Mouse (Mus musculus) kidney, adult 2 months (tissue): ENCODE data around the gene Trnau1ap. TPM values are rescaled to one million over a fixed set of nuclear protein-coding genes. Genes with fewer than 3 reads are reported as not detected.

Experiments used
- DNase-seq: peaks from one replicate; pipeline ENCODE4 v3.0.0; 2021
- H3K27ac ChIP-seq: fragments of 200-500 bp; 2 replicates; pipeline ENCODE4 v1.5.1; 2012; ENCODE audit warnings: low read depth, low read length, control low read depth, inconsistent platforms; ENCODE audit not compliant: insufficient read depth
- H3K27me3 ChIP-seq: fragments of 200-500 bp; replicated peaks from 2 replicates; pipeline ENCODE4 v1.6.1; 2012; ENCODE audit warnings: mild to moderate bottlenecking, moderate library complexity, low read length, inconsistent platforms; ENCODE audit not compliant: control insufficient read depth, insufficient read depth
- H3K36me3 ChIP-seq: fragments of 200-500 bp; 2 replicates; pipeline ENCODE4 v1.6.1; 2012; ENCODE audit warnings: mild to moderate bottlenecking, moderate library complexity, low read length, inconsistent platforms; ENCODE audit not compliant: control insufficient read depth, insufficient read depth
- H3K4me1 ChIP-seq: fragments of 200-500 bp; 2 replicates; pipeline ENCODE4 v1.6.1; 2011; ENCODE audit warnings: low read length; ENCODE audit not compliant: control insufficient read depth, insufficient read depth
- H3K4me3 ChIP-seq: fragments of 200-500 bp; 2 replicates; pipeline ENCODE4 v1.5.1; 2011; ENCODE audit warnings: mild to moderate bottlenecking, low read depth, low read length, control low read depth; ENCODE audit not compliant: insufficient read depth
- CTCF ChIP-seq: fragments of 200-500 bp; conservative IDR thresholded peaks from 2 replicates; pipeline ENCODE4 v1.5.1; 2011; ENCODE audit warnings: low read depth, mild to moderate bottlenecking, control low read depth, low read length, moderate library complexity, mixed read lengths; ENCODE audit not compliant: insufficient read depth, insufficient read length
- POLR2A ChIP-seq: fragments of 200-500 bp; IDR thresholded peaks from one replicate; pipeline ENCODE4 v1.6.1; 2011; ENCODE audit warnings: low read depth, low read length, control low read depth
- WGBS: fragments of 180-500 bp; shearing (Covaris S2); methylation state at CpG from one replicate; pipeline ENCODE4 v1.1.7; 2018; 5-methylcytosine and 5-hydroxymethylcytosine counted together
- polyA plus RNA-seq: library from polyadenylated mRNA; depleted of rRNA; stranded (reverse); fragments of >200 nt; gene quantifications from 2 replicates; pipeline ENCODE4 v1.2.3, GENCODE M21; 2012

Gene Trnau1ap
- polyA plus RNA-seq, 1 experiment = 30.2 TPM

- peak; percentile 45 for DNase-seq
- H3K27me3 ChIP-seq = no peaks in the 10 kb centered on the region
- H3K4me1 ChIP-seq = peaks cover 7% of the 10 kb centered on the region; the same call in 1 of the 2 replicates
- 52% methylated on average over 5 of the region's 5 CpGs for WGBS
- no peak overlapping the region for H3K27ac ChIP-seq
- TF ChIP-seq CTCF (no peak), POLR2A (no peak)
- no peaks in the 10 kb centered on the region; the same call in 1 of the 2 replicates for H3K36me3 ChIP-seq
- no peak overlapping the region for H3K4me3 ChIP-seq
Measured at GRCm38 (mm10) chr4:132326481-132326880, 2.9 kb downstream of the Trnau1ap start.

DNA sequence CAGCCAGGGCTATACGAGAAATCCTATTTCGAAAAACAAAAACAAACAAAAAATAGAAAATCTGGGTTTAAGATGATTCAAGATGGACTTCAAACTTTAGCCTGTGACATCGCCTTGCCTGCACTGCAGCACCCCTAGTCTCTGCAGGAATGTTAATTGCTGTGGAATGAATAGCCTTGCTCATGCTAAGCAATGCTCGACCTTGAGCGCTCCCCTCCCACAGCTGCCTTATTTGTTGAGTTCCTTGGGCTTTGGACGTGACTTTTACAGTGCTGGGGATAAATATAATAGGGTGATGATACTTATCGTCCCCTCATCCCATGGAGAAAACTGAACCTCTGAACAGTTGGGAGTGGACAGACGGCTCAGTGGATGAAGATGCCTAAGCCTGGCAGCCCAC is 13.6 kb downstream of the Trnau1ap start:
- H3K4me3 ChIP-seq = no peak overlapping the region
- H3K4me1 ChIP-seq = peaks cover 11% of the 10 kb centered on the region
- H3K27me3 ChIP-seq = no peaks in the 10 kb centered on the region
- WGBS = 48% methylated on average over 8 of the region's 8 CpGs
- TF ChIP-seq CTCF = no peak
- no peak for TF ChIP-seq POLR2A
- DNase-seq = peak; percentile 56
- no peak overlapping the region for H3K27ac ChIP-seq
- peaks cover 5% of the 10 kb centered on the region for H3K36me3 ChIP-seq

- H3K27me3 ChIP-seq = no peaks in the 10 kb centered on the region
- WGBS = 89% methylated on average over 5 of the region's 5 CpGs
- H3K4me1 ChIP-seq = peaks cover 17% of the 10 kb centered on the region
- no peak for TF ChIP-seq POLR2A
- no peak for TF ChIP-seq CTCF
- no peak overlapping the region for H3K4me3 ChIP-seq
- no peak for DNase-seq
- H3K36me3 ChIP-seq = peaks cover 6% of the 10 kb centered on the region
- no peak overlapping the region for H3K27ac ChIP-seq
Measured at GRCm38 (mm10) chr4:132312627-132313026, 16.7 kb downstream of the Trnau1ap start.

DNA sequence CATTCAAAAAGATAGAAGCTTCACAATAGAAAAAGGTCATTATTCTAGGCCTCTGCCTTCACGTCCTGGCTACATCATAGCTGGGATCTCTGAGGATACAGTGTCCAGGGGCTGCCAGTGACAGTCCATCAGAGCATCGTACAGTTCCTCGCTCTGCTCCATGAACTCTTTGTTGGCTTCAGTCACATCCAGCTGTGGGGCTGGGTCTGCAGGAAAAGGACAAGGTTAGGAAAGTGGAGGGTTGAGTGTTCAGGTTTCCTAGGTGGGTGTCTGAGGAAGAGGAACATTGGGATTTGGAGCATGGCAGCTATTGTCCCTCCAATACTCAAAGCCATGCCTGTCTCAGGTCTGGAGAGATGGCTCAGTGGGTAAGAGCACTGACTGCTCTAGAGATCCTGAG is 17.5 kb downstream of the Trnau1ap start:
- H3K36me3 ChIP-seq = peaks cover 6% of the 10 kb centered on the region
- 70% methylated on average over 3 of the region's 3 CpGs for WGBS

GRCm38 (mm10) chr4:132311209-132311608 is 18.1 kb downstream of the Trnau1ap start:
- Histone ChIP-seq H3K4me3 (no peak overlapping the region), H3K27me3 (no peaks in the 10 kb centered on the region), H3K36me3 (peaks cover 6% of the 10 kb centered on the region), H3K4me1 (peaks cover 11% of the 10 kb centered on the region), H3K27ac (no peak overlapping the region)
- DNase-seq = no peak
- TF ChIP-seq POLR2A = no peak
- no peak for TF ChIP-seq CTCF
- 55% methylated on average over 1 of the region's 1 CpGs for WGBS

More for the DNA sequence above, 17.5 kb downstream of the Trnau1ap start:
- no peak overlapping the region for H3K27ac ChIP-seq
- peaks cover 17% of the 10 kb centered on the region for H3K4me1 ChIP-seq
- DNase-seq = no peak
- H3K4me3 ChIP-seq = no peak overlapping the region
- H3K27me3 ChIP-seq = no peaks in the 10 kb centered on the region
- TF ChIP-seq POLR2A (no peak), CTCF (no peak)

DNA sequence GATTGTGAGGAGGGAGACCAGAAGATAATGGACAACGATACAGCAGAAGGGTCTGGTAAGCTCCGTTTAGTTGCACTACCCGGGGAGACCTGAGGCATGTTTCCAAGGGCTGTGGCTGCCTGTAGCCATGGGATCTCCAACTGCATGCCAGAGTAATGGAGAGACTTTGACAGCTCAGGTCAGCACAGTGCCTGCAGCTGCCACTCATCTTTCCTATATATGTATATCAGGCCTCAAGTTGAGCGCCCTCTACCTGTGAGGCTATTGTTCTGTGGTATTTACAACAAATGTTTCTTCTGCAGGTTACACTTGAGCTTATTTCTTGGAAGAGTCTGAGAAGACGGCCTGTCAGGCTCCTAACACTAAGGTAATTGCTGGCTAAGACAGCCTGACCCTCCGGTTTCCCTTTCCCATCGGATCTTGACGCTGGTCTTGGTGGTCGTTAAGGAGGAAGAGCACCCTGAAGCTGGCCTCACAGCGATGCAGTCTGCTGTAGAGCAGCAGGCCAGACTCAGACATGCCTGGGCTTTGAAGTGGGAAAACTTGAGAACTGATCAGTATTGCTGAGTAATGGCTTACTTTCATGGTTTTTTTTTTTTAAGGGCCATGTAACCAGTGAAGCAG is 19.4 kb downstream of the Trnau1ap start:
- no peaks in the 10 kb centered on the region for H3K27me3 ChIP-seq

DNA sequence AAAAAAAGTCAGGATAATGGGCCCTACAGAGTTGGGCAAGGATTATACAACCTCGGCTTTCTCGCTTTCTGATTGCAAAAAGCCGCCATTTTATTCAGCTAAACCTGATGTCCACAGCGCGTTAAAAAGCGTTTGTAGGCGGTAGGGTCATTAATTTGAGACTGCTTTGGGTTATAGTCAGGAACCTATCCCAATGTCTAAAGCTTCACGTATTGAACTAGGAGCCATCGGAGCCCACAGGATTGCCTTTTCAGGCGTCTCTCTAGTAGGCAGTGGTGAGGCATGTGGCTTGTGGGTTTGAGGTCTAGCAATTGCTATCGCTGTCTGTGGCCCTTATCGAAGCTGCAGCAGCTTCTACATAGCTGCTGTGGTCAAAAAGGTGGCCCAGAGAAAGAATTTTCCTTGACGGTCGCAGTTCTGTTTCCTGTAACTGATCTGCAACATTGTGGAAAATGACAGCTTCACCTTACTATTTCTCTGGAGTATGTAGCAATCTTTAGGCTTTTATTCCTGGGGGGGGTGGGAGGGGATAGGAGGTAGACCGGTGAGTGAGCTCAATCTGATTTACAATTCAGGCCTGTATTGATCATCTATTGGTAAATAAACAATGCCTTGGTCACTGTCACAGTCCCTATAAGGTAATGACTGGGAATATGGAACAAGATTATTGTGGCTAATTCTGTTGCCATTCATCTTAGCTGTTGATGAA is 20.0 kb downstream of the Trnau1ap start:
- peak overlapping the region; percentile 98 for H3K4me3 ChIP-seq
- TF ChIP-seq CTCF (no peak), POLR2A (no peak)
- DNase-seq = no peak
- H3K27me3 ChIP-seq = no peaks in the 10 kb centered on the region
- H3K27ac ChIP-seq = peak overlapping the region; percentile 96
- peaks cover 6% of the 10 kb centered on the region for H3K36me3 ChIP-seq
- peaks cover 12% of the 10 kb centered on the region for H3K4me1 ChIP-seq
- under 1% methylated on average over 15 of the region's 15 CpGs for WGBS

More for the DNA sequence above, 19.4 kb downstream of the Trnau1ap start:
- TF ChIP-seq POLR2A (no peak), CTCF (peak; percentile 48)
- 16% methylated on average over 10 of the region's 10 CpGs for WGBS
- peak; percentile 73 for DNase-seq
- H3K4me1 ChIP-seq = peaks cover 12% of the 10 kb centered on the region
- H3K27ac ChIP-seq = peak overlapping the region; percentile 51; the same call in 1 of the 2 replicates
- H3K4me3 ChIP-seq = peak overlapping the region; percentile 44
- H3K36me3 ChIP-seq = peaks cover 6% of the 10 kb centered on the region
